Mouse (Mus musculus) ES-Bruce4 (cell line): ENCODE data around the gene Nrp1.

Source experiments
- CTCF ChIP-seq: IDR thresholded peaks from one replicate; pipeline ENCODE4 v1.8.1; 2011; ENCODE audit warnings: low read depth, low read length
- EP300 ChIP-seq: IDR thresholded peaks from 2 replicates; pipeline ENCODE4 v1.6.1; 2011; ENCODE audit warnings: low read depth, low read length; ENCODE audit not compliant: insufficient read depth
- POLR2A ChIP-seq: IDR thresholded peaks from one replicate; pipeline ENCODE4 v1.8.1; 2011; ENCODE audit warnings: low read length; ENCODE audit not compliant: insufficient read depth

GRCm38 (mm10) chr8:128465553-128465952 lies 107.1 kb downstream of the Nrp1 start:
- TF ChIP-seq CTCF (no peak), EP300 (no peak), POLR2A (no peak)
